Mouse (Mus musculus): Measurements from ENCODE around the gene Pigg.

DNA sequence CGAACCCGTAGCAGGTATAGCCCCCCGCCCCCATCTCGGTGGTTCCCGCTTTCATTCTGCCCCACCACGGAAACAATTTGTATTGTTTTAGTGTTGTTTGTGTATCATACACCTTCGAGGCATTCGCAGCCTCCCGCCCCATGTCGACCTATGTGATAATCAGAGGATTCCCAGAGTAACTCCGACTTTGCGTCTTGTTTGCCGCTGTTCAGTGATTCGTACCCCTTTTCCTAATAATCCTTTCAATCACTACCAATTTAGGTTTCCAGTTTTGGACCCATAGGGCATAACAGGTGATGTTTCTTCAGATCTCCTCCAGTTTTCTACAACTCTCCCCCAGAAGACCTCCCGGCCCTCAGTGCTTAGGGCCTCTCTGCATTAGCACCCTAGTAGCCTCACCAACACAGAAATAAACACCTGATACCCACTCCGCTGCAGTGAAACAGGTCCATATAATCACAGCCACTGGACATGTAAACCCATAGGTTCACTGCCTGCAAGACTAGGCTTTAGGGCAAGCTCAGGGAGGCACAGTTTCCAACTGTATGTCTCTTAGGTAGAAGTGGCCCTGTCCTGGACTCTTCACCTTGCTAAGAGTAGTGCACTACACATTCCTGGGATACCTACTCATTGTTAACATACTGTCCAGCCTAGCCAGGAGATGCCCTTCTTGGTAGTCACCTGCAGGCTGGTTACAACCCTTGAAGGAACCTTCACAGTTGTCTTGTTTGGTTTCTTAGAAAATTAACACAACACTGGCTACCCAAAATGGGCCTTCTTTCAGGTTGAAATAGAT, 854 bp downstream of the Pigg start:
- TF ChIP-seq CTCF (IDR thresholded peaks at IDR 0.05; ENCODE audit: control insufficient read depth, insufficient read depth, insufficient read length) = no peak
- no peak for TF ChIP-seq USF1 (IDR thresholded peaks at IDR 0.05; ENCODE audit: low read depth)

Data from C2C12 (cell line).